Mouse (Mus musculus) midbrain, embryonic 11.5 days (tissue): ENCODE measurements around the gene Tmem25. TPM values are rescaled to one million over a fixed set of nuclear protein-coding genes. Genes with fewer than 3 reads are reported as not detected.

Source experiments
- ATAC-seq: fragments of 200-750 bp; cut with Nextera tagmentation; 2 replicates; pipeline ENCODE4 v1.8.0; 2017; ENCODE audit warnings: moderate TSS enrichment, moderate library complexity; ENCODE audit not compliant: low FRiP score
- DNase-seq: peaks from one replicate; pipeline ENCODE4 v3.0.0; 2015; ENCODE audit warnings: low spot score; ENCODE audit errors: missing footprints
- H3K27ac ChIP-seq: fragments of 300-500 bp; sonication (generic); 2 replicates; pipeline ENCODE4 v1.5.1; 2014; ENCODE audit warnings: low read depth, low read length
- H3K27me3 ChIP-seq: fragments of 300-500 bp; sonication (generic); 2 replicates; pipeline ENCODE4 v1.6.1; 2014; ENCODE audit warnings: mild to moderate bottlenecking, low read length, moderate library complexity, mixed read lengths; ENCODE audit not compliant: control insufficient read depth, insufficient read depth
- H3K36me3 ChIP-seq: fragments of 300-500 bp; sonication (generic); 2 replicates; pipeline ENCODE4 v1.6.1; 2014; ENCODE audit warnings: mild to moderate bottlenecking, low read length, moderate library complexity, mixed read lengths; ENCODE audit not compliant: control insufficient read depth, insufficient read depth
- H3K4me1 ChIP-seq: fragments of 300-500 bp; sonication (generic); 2 replicates; pipeline ENCODE4 v1.6.1; 2014; ENCODE audit warnings: low read length; ENCODE audit not compliant: control insufficient read depth, insufficient read depth
- H3K4me2 ChIP-seq: fragments of 300-500 bp; sonication (generic); 2 replicates; pipeline ENCODE4 v1.6.1; 2014; ENCODE audit warnings: mild to moderate bottlenecking, moderate library complexity
- H3K4me3 ChIP-seq: fragments of 300-500 bp; sonication (generic); 2 replicates; pipeline ENCODE4 v1.5.1; 2014; ENCODE audit warnings: low read depth, low read length
- H3K9ac ChIP-seq: fragments of 300-500 bp; sonication (generic); 2 replicates; pipeline ENCODE4 v1.6.1; 2014; ENCODE audit warnings: low read length
- H3K9me3 ChIP-seq: fragments of 300-500 bp; sonication (generic); 2 replicates; pipeline ENCODE4 v1.6.1; 2016; ENCODE audit warnings: low read length; ENCODE audit not compliant: control insufficient read depth
- WGBS: fragments of 180-500 bp; shearing (Covaris S2); extraction: QIAGEN DNeasy Blood & Tissue Kit; methylation state at CpG from one replicate; pipeline ENCODE4 v1.1.7; 2014; 5-methylcytosine and 5-hydroxymethylcytosine counted together
- polyA plus RNA-seq: library from polyadenylated mRNA; unstranded; fragments of >200 nt; fragmentation: Nextera tagmentation; extraction: Ambion mirVana; gene quantifications from 2 replicates; pipeline ENCODE4 v1.2.1, GENCODE M21; 2014

The Tmem25 gene
- polyA plus RNA-seq, 1 experiment from 2014 or later: 2.1 TPM

DNA sequence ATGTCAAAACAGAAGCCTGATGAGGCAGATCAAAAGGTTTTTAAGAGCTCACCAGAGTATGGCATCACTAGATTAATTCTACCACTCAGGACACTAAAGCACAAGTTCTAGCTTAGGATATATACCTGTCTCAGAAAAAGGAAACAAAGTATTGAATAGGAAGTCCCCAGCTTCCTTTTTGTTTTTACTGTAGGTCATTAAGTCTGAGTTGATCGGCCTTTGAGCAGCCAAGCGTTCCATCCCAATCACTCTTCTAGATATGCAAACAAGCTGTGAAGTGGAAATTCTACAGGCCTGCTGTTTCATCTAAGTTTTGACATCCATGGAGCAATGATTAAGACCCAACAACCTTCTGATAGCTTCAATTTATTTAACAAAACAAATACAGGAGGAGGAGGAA lies 38.2 kb downstream of the Tmem25 start:
- no peaks in the 10 kb centered on the region for H3K9me3 ChIP-seq
- DNase-seq: no peak
- H3K27ac ChIP-seq: no peak overlapping the region
- ATAC-seq: no peak
- H3K27me3 ChIP-seq: no peaks in the 10 kb centered on the region
- H3K9ac ChIP-seq: no peak overlapping the region
- H3K4me1 ChIP-seq: no peaks in the 10 kb centered on the region
- H3K36me3 ChIP-seq: peaks cover 7% of the 10 kb centered on the region; the same call in 1 of the 2 replicates
- WGBS: 89% methylated on average over 2 of the region's 2 CpGs
- H3K4me2 ChIP-seq: no peak overlapping the region
- H3K4me3 ChIP-seq: no peak overlapping the region

DNA sequence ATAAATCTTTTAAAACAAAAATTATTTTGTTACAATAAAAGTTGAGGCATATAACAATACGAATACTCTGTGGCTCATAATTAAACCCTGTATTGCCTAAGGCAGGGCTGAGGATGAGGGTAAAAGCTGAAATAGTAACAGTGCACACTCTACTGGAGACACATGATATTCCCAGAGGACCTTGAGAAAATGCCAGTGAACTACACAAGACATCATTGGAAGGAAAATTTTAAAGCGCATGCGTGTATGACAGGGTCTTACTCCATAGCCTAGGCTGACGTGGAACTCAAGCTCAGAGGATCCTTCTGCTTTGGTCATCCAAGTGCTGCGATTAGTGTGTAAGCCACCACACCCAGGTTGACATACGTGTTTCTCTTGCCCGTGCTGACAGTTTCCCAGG lies 50.6 kb downstream of the Tmem25 start:
- Histone ChIP-seq H3K4me2 (no peak overlapping the region), H3K36me3 (peaks cover 15% of the 10 kb centered on the region; the same call in 1 of the 2 replicates), H3K9ac (no peak overlapping the region), H3K4me1 (no peaks in the 10 kb centered on the region), H3K27me3 (no peaks in the 10 kb centered on the region), H3K27ac (no peak overlapping the region), H3K9me3 (no peaks in the 10 kb centered on the region), H3K4me3 (no peak overlapping the region)
- ATAC-seq (no peak), DNase-seq (peak; percentile 39)
- whole genome bisulfite sequencing: 94% methylated on average over 7 of the region's 7 CpGs

DNA sequence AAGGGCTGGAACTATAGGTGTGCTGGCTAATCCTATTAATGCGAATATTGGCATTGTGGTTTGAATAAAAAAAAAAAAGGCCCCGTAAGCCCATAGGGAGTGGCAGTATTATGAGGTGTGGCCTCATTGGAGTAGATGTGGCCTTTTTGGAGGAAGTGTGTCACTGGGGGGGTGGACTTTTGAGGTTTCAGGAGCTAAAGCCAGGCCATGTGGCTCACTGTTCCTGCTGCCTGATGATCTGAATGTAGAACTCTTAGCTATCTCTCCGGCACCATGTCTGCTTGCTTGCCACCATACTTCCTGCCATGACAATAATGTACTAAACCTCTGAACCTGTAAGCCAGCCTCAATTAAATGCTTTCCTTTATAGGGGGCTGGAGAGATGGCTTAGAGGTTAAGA lies 51.8 kb downstream of the Tmem25 start:
- no peaks in the 10 kb centered on the region for H3K4me1 ChIP-seq
- WGBS: 89% methylated on average over 3 of the region's 3 CpGs
- ATAC-seq (no peak), DNase-seq (no peak)
- peaks cover 15% of the 10 kb centered on the region; the same call in 1 of the 2 replicates for H3K36me3 ChIP-seq
- H3K27ac ChIP-seq: no peak overlapping the region
- no peak overlapping the region for H3K9ac ChIP-seq
- no peaks in the 10 kb centered on the region for H3K9me3 ChIP-seq
- H3K27me3 ChIP-seq: no peaks in the 10 kb centered on the region
- no peak overlapping the region for H3K4me3 ChIP-seq
- H3K4me2 ChIP-seq: no peak overlapping the region

DNA sequence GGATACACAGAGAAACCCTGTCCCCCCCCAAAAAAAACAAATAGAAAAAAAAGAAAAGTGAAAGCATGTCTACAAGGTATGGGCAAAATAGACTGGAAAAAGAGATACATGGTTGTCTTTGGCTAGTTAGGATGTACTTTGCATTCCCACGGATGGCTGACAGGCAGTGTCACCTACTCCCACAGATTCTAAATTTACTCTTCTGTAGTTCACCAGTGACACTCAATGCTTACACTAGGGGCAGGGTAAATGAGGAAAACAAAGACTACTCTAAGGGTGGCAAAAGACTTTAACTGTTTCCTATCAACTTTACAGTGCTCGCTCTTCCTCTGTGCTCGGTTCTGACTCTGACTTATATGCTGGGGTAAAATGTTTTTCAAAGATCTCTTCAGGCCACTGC lies 52.4 kb downstream of the Tmem25 start:
- no peak overlapping the region for H3K4me3 ChIP-seq
- peaks cover 15% of the 10 kb centered on the region; the same call in 1 of the 2 replicates for H3K36me3 ChIP-seq
- no peaks in the 10 kb centered on the region for H3K9me3 ChIP-seq
- peak; percentile 39 for DNase-seq
- H3K4me1 ChIP-seq: no peaks in the 10 kb centered on the region
- no peaks in the 10 kb centered on the region for H3K27me3 ChIP-seq
- no peak for ATAC-seq
- no peak overlapping the region for H3K9ac ChIP-seq
- no peak overlapping the region for H3K4me2 ChIP-seq
- no peak overlapping the region for H3K27ac ChIP-seq
- WGBS: 97% methylated on average over 3 of the region's 3 CpGs

DNA sequence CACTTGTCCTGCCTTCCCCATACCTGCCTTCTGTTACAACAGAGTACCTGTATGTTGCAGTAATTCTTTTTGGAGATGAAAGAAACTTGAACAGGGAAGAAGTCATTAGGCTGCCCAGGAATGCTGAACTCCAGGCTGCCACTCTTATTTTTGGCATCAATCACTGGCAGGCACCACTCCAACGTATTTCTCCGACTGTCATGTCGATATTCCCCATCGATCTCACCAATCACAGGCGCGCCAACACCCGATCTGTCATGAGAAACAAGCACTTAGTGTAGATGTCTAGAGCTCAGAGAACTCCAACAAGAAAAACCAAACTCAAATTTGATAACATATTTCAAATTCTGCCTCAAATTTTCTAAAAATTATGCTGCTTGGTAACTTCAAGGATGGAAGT lies 53.7 kb downstream of the Tmem25 start:
- Histone ChIP-seq H3K36me3 (peaks cover 12% of the 10 kb centered on the region; the same call in 1 of the 2 replicates), H3K9ac (no peak overlapping the region), H3K4me3 (no peak overlapping the region), H3K4me2 (no peak overlapping the region), H3K9me3 (no peaks in the 10 kb centered on the region), H3K27ac (no peak overlapping the region), H3K4me1 (no peaks in the 10 kb centered on the region), H3K27me3 (no peaks in the 10 kb centered on the region)
- WGBS: 93% methylated on average over 7 of the region's 7 CpGs
- DNase-seq (peak; percentile 45), ATAC-seq (no peak)

Other genes with a start within 250 kb of the Tmem25 start
- 0.10 TPM in 1 of 2 replicates, not detected in the other for gene Cxcr5, start 237.4 kb downstream of the Tmem25 start, polyA plus RNA-seq
- gene Ddx6, start 194.4 kb downstream of the Tmem25 start, polyA plus RNA-seq: 11.9 and 13.8 TPM in 2 replicates
- gene Treh, start 126.1 kb downstream of the Tmem25 start, polyA plus RNA-seq: not detected in 2 replicates
- gene Phldb1, start 64.1 kb downstream of the Tmem25 start, polyA plus RNA-seq: 28.8 and 32.8 TPM in 2 replicates
- gene Arcn1, start 31.5 kb downstream of the Tmem25 start, polyA plus RNA-seq: 191 and 213 TPM in 2 replicates
- gene Ift46, start 31.4 kb downstream of the Tmem25 start, polyA plus RNA-seq: 141 and 149 TPM in 2 replicates
- not detected in 2 replicates for gene Ttc36, start 3.8 kb upstream of the Tmem25 start, polyA plus RNA-seq
- 14.0 and 19.4 TPM in 2 replicates for gene Kmt2a, start 82.0 kb upstream of the Tmem25 start, polyA plus RNA-seq
- gene Atp5l, start 121.4 kb upstream of the Tmem25 start, polyA plus RNA-seq: 574 and 619 TPM in 2 replicates
- 32.1 and 37.2 TPM in 2 replicates for gene Ube4a, start 166.3 kb upstream of the Tmem25 start, polyA plus RNA-seq
- gene Cd3g, start 181.1 kb upstream of the Tmem25 start, polyA plus RNA-seq: not detected in 2 replicates
- not detected in 2 replicates for gene Cd3d, start 182.5 kb upstream of the Tmem25 start, polyA plus RNA-seq
- not detected in 2 replicates for gene Cd3e, start 210.3 kb upstream of the Tmem25 start, polyA plus RNA-seq
- gene Mpzl2, start 240.5 kb upstream of the Tmem25 start, polyA plus RNA-seq: 0.63 and 0.65 TPM in 2 replicates